Mouse (Mus musculus) CH12.LX (cell line): Measurements from ENCODE around the gene Rmnd1. TPM values are rescaled to one million over a fixed set of nuclear protein-coding genes. Genes with fewer than 3 reads are reported as not detected.

ENCODE experiments used
- DNase-seq: peaks from one replicate; pipeline ENCODE4 v3.0.0-alpha.2; 2013; ENCODE audit errors: extremely low read depth
- H3K27ac ChIP-seq: 2 replicates; pipeline ENCODE4 v1.5.1; 2012; ENCODE audit warnings: low read depth, mild to moderate bottlenecking, control low read depth, moderate library complexity; ENCODE audit not compliant: insufficient read depth
- H3K27me3 ChIP-seq: replicated peaks from 2 replicates; pipeline ENCODE3; 2012; ENCODE audit warnings: inconsistent platforms
- H3K36me3 ChIP-seq, 2 experiments: replicated peaks in 1 of 2; 2 replicates each; pipeline versions ENCODE3 to v1.6.1; 2012; ENCODE audit warnings: inconsistent platforms in 1 of 2, low read length in 1 of 2, mild to moderate bottlenecking in 1 of 2, mixed read lengths in 1 of 2, moderate library complexity in 1 of 2; ENCODE audit not compliant: control insufficient read depth in 1 of 2, insufficient read depth in 1 of 2
- H3K4me1 ChIP-seq, 2 experiments: 2 replicates each; pipeline ENCODE4 v1.6.1; 2012; ENCODE audit warnings: inconsistent platforms in 1 of 2, moderate library complexity in 1 of 2; ENCODE audit not compliant: insufficient read depth in 2 of 2, control insufficient read depth in 1 of 2
- H3K4me2 ChIP-seq: 2 replicates; pipeline ENCODE4 v1.6.1; 2012; ENCODE audit warnings: low read depth, mild to moderate bottlenecking, control low read depth; ENCODE audit not compliant: poor library complexity, insufficient read depth, severe bottlenecking
- H3K4me3 ChIP-seq, 3 experiments: fragments of 150-350 bp in 1 of 3; sonication (generic) in 1 of 3; replicated peaks in 1 of 3; 2 replicates each; pipeline versions ENCODE3 to v1.5.1; 2011 to 2012; ENCODE audit warnings: low read depth in 2 of 3, low read length in 2 of 3, mild to moderate bottlenecking in 2 of 3, moderate library complexity in 2 of 3, control low read depth in 1 of 3, improper control_type of control experiment in 1 of 3, inconsistent platforms in 1 of 3, mixed read lengths in 1 of 3; ENCODE audit not compliant: poor library complexity in 1 of 3
- H3K79me2 ChIP-seq: replicated peaks from 2 replicates; pipeline ENCODE4 v1.6.1; 2012; ENCODE audit warnings: mild to moderate bottlenecking, moderate library complexity; ENCODE audit not compliant: control insufficient read depth, poor library complexity, insufficient read depth, severe bottlenecking; ENCODE audit errors: extremely low read depth
- H3K9ac ChIP-seq: 2 replicates; pipeline ENCODE4 v1.6.1; 2012; ENCODE audit warnings: low read depth, mild to moderate bottlenecking, control low read depth, moderate library complexity; ENCODE audit not compliant: insufficient read depth
- H3K9me3 ChIP-seq: replicated peaks from 2 replicates; pipeline ENCODE3; 2012; ENCODE audit warnings: low read length, inconsistent platforms, mixed read lengths
- BHLHE40 ChIP-seq: IDR thresholded peaks from 2 replicates; pipeline ENCODE4 v1.6.1; 2011; ENCODE audit warnings: mild to moderate bottlenecking, low read depth, low read length, improper control_type of control experiment
- CTCF ChIP-seq, 2 experiments: IDR thresholded peaks in 1 of 2; conservative IDR thresholded peaks in 1 of 2; 2 replicates each; pipeline ENCODE4 v1.5.1; 2011 to 2012; ENCODE audit warnings: low read depth in 2 of 2, low read length in 2 of 2, improper control_type of control experiment in 1 of 2, inconsistent platforms in 1 of 2, mild to moderate bottlenecking in 1 of 2, moderate library complexity in 1 of 2
- ELF1 ChIP-seq: IDR thresholded peaks from 2 replicates; pipeline ENCODE4 v1.6.1; 2014; ENCODE audit warnings: low read depth, mild to moderate bottlenecking, inconsistent platforms, low read length, improper control_type of control experiment
- EP300 ChIP-seq: IDR thresholded peaks from 2 replicates; pipeline ENCODE4 v1.6.1; 2011; ENCODE audit warnings: low read length, improper control_type of control experiment
- GABPA ChIP-seq: IDR thresholded peaks from 2 replicates; pipeline ENCODE4 v1.6.1; 2012; ENCODE audit warnings: low read depth, low read length, improper control_type of control experiment, inconsistent platforms; ENCODE audit not compliant: insufficient replicate concordance
- HCFC1 ChIP-seq: IDR thresholded peaks from 2 replicates; pipeline ENCODE4 v1.6.1; 2012; ENCODE audit warnings: low read depth, mild to moderate bottlenecking, inconsistent platforms, low read length, improper control_type of control experiment
- IRF4 ChIP-seq: IDR thresholded peaks from 2 replicates; pipeline ENCODE4 v1.6.1; 2014; ENCODE audit warnings: low read depth, mild to moderate bottlenecking, inconsistent platforms, low read length, improper control_type of control experiment
- JUN ChIP-seq: IDR thresholded peaks from 2 replicates; pipeline ENCODE4 v1.6.1; 2011; ENCODE audit warnings: low read depth, mild to moderate bottlenecking, low read length, improper control_type of control experiment, moderate library complexity; ENCODE audit not compliant: insufficient read depth
- JUND ChIP-seq: conservative IDR thresholded peaks from 2 replicates; pipeline ENCODE4 v1.6.1; 2011; ENCODE audit warnings: low read depth, low read length, improper control_type of control experiment
- MAFK ChIP-seq: IDR thresholded peaks from 2 replicates; pipeline ENCODE4 v1.6.1; 2011; ENCODE audit warnings: low read length, improper control_type of control experiment; ENCODE audit not compliant: insufficient replicate concordance
- MXI1 ChIP-seq: IDR thresholded peaks from 2 replicates; pipeline ENCODE4 v1.6.1; 2011; ENCODE audit warnings: mild to moderate bottlenecking, low read depth, low read length, improper control_type of control experiment
- MYC ChIP-seq: IDR thresholded peaks from 2 replicates; pipeline ENCODE4 v1.6.1; 2011; ENCODE audit warnings: low read depth, mild to moderate bottlenecking, improper control_type of control experiment, low read length
- NELFE ChIP-seq: IDR thresholded peaks from 2 replicates; pipeline ENCODE4 v1.6.1; 2011; ENCODE audit warnings: low read depth, low read length, improper control_type of control experiment
- NRF1 ChIP-seq: IDR thresholded peaks from 2 replicates; pipeline ENCODE4 v1.6.1; 2014; ENCODE audit warnings: low read depth, mild to moderate bottlenecking, inconsistent platforms, low read length, improper control_type of control experiment, moderate library complexity
- POLR2A ChIP-seq: IDR thresholded peaks from 2 replicates; pipeline ENCODE4 v1.6.1; 2011; ENCODE audit warnings: low read depth, mild to moderate bottlenecking, improper control_type of control experiment, low read length
- POLR2AphosphoS2 ChIP-seq: IDR thresholded peaks from 2 replicates; pipeline ENCODE4 v1.6.1; 2011; ENCODE audit warnings: low read depth, low read length, improper control_type of control experiment
- RAD21 ChIP-seq: IDR thresholded peaks from 2 replicates; pipeline ENCODE4 v1.6.1; 2011; ENCODE audit warnings: low read depth, mild to moderate bottlenecking, low read length, improper control_type of control experiment, moderate library complexity
- RCOR1 ChIP-seq: conservative IDR thresholded peaks from 2 replicates; pipeline ENCODE4 v1.6.1; 2012; ENCODE audit warnings: low read depth, mild to moderate bottlenecking, inconsistent platforms, low read length, improper control_type of control experiment
- SMC3 ChIP-seq: IDR thresholded peaks from 2 replicates; pipeline ENCODE4 v1.6.1; 2011; ENCODE audit warnings: low read depth, low read length, improper control_type of control experiment
- UBTF ChIP-seq: IDR thresholded peaks from 2 replicates; pipeline ENCODE4 v1.6.1; 2012; ENCODE audit warnings: low read depth, mild to moderate bottlenecking, inconsistent platforms, low read length, improper control_type of control experiment, moderate library complexity
- USF2 ChIP-seq: conservative IDR thresholded peaks from 2 replicates; pipeline ENCODE4 v1.6.1; 2011; ENCODE audit warnings: low read depth, low read length, improper control_type of control experiment
- dilution Hi-C: fragments of 300-500 bp; cut with MboI; formaldehyde crosslinking; loops from 2 replicates; pipeline ENCODE4 v1.14.3; 2020; ENCODE audit warnings: low sequenced_read_pairs; ENCODE audit not compliant: extremely low pct_unique_long_range_greater_than_20kb, extremely low pct_ligation_motif_present
- in situ Hi-C: fragments of 300-500 bp; cut with MboI; formaldehyde crosslinking; loops from 3 replicates; pipeline ENCODE4 v1.14.3; 2019; ENCODE audit warnings: low sequenced_read_pairs, low pct_ligation_motif_present, low pct_unique_long_range_greater_than_20kb, mixed read lengths
- polyA plus RNA-seq: library from polyadenylated mRNA; unstranded; fragments of >175 nt; gene quantifications from 2 replicates; pipeline ENCODE4 v1.2.1, GENCODE M21; 2012; ENCODE audit warnings: low read depth; ENCODE audit not compliant: insufficient read length
- total RNA-seq, 2 experiments: library from RNA; depleted of rRNA; stranded (reverse); fragments of 300-350 nt in 1 of 2; fragments of >200 nt in 1 of 2; gene quantifications; 2 replicates each; pipeline ENCODE4 v1.2.3; 2012 to 2014

Rmnd1 gene
- total and polyA plus RNA-seq, 3 experiments = 29.1 to 44.4 (median 43.6) TPM

DNA sequence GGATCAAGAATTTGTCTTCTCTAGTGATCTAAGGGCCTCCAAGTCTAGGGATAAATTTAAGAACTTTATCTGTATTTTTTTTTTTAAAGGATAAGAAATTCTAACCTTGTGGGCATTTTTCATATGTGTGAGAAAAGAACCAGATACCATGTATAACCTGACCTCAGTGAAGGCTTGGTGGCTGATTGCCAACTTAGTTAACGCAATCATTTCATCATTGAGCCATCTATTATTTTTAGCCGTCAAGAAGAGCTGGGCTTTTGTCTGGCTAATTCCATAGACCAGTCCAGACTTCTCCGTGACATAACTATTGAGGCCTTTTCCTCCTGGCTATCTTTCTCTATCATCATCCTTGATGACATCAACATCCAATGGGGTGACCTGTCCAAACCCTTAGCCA lies 43.2 kb upstream of the Rmnd1 start:
- Histone ChIP-seq H3K9ac (no peak overlapping the region), H3K79me2 (no peaks in the 10 kb centered on the region), H3K4me2 (0 out of 2 replicates have a peak overlapping the region, but pooled peaks have one; percentile 0), H3K27me3 (no peaks in the 10 kb centered on the region), H3K27ac (no peak overlapping the region), H3K4me1 (no peaks in the 10 kb centered on the region)
- no peak for DNase-seq
- in situ Hi-C loops = no loop called here
- TF ChIP-seq JUN = no peak
- no peak for TF ChIP-seq USF2
- no peak for TF ChIP-seq MXI1
- TF ChIP-seq POLR2A = no peak
- no peak for TF ChIP-seq RAD21
- no peak for TF ChIP-seq UBTF
- TF ChIP-seq MAFK = no peak
- no peak for TF ChIP-seq JUND
- TF ChIP-seq ELF1 = no peak
- TF ChIP-seq EP300 = no peak
- no peak for TF ChIP-seq HCFC1
- TF ChIP-seq NELFE = no peak
- no peak for TF ChIP-seq BHLHE40
- TF ChIP-seq MYC = no peak
- TF ChIP-seq POLR2AphosphoS2 = no peak
- TF ChIP-seq SMC3 = no peak
- TF ChIP-seq, all 38 proteins: peak for 0
- Histone ChIP-seq H3K4me3 (no peak overlapping the region), H3K9me3 (no peaks in the 10 kb centered on the region), H3K36me3 (no peaks in the 10 kb centered on the region)
- dilution Hi-C loops = no loop called here

GRCm38 (mm10) chr10:4473591-4473993 lies 41.4 kb upstream of the Rmnd1 start:
- TF ChIP-seq GABPA (no peak), SMC3 (no peak), MYC (no peak), POLR2AphosphoS2 (no peak), CTCF (conservative IDR thresholded peaks at IDR 0.05 in 1 of 2, IDR thresholded peaks at IDR 0.05 in 1 of 2; ENCODE audit: low read depth in 2 of 2, low read length in 2 of 2) (no peak), USF2 (no peak), JUN (no peak), NRF1 (no peak), UBTF (no peak), ELF1 (no peak), MAFK (no peak), IRF4 (no peak), RCOR1 (no peak)
- Histone ChIP-seq H3K4me3 (no peak overlapping the region), H3K4me1 (peaks cover 0 to 6% of the 10 kb centered on the region in 2 experiments; a peak in 2 of 4 replicates), H3K9ac (no peak overlapping the region), H3K36me3 (no peaks in the 10 kb centered on the region), H3K27ac (no peak overlapping the region), H3K27me3 (no peaks in the 10 kb centered on the region), H3K4me2 (no peak overlapping the region), H3K9me3 (no peaks in the 10 kb centered on the region), H3K79me2 (no peaks in the 10 kb centered on the region)
- dilution Hi-C loops (no loop called here), in situ Hi-C loops (no loop called here)
- no peak for DNase-seq
